Mouse (Mus musculus): ENCODE measurements around the gene Folr2.
A peak's percentile ranks its signal among the peaks of the same experiment; 100 is the strongest.

Gene Folr2

GRCm38 (mm10) chr7:101866491-101867265 lies 9.7 kb upstream of the Folr2 start:
- no peak for DNase-seq

- no peak for DNase-seq
Measured at GRCm38 (mm10) chr7:101863415-101863814, 6.4 kb upstream of the Folr2 start, which contains the start of gene Anapc15. Anapc15 (plus strand) TSS chr7:101863715.

- DNase-seq, result no peak
Measured at GRCm38 (mm10) chr7:101862291-101862690, 5.3 kb upstream of the Folr2 start.

GRCm38 (mm10) chr7:101860978-101861377 lies 4.0 kb upstream of the Folr2 start:
- DNase-seq, result no peak

GRCm38 (mm10) chr7:101858362-101858761 lies 1.4 kb upstream of the Folr2 start:
- DNase-seq, result peak; percentile 48 to 49

- no peak for DNase-seq
Measured at GRCm38 (mm10) chr7:101853816-101854215, 3.2 kb downstream of the Folr2 start.

- no peak for DNase-seq
Measured at GRCm38 (mm10) chr7:101852846-101853245, 4.1 kb downstream of the Folr2 start.

GRCm38 (mm10) chr7:101851689-101852088 lies 5.3 kb downstream of the Folr2 start:
- DNase-seq, result no peak

- DNase-seq, result no peak
Measured at GRCm38 (mm10) chr7:101847934-101848333, 9.1 kb downstream of the Folr2 start.

GRCm38 (mm10) chr7:101844186-101844585 lies 12.8 kb downstream of the Folr2 start:
- no peak for DNase-seq

- DNase-seq, result peak; percentile 90 to 93
Measured at GRCm38 (mm10) chr7:101837606-101838471, 19.2 kb downstream of the Folr2 start, which contains the start of gene Inppl1. Inppl1 (minus strand) TSS chr7:101838229.

GRCm38 (mm10) chr7:101837154-101837605 lies 19.8 kb downstream of the Folr2 start:
- DNase-seq, result no peak

- peak; percentile 72 to 76 for DNase-seq
Measured at GRCm38 (mm10) chr7:101836271-101837153, 20.5 kb downstream of the Folr2 start.

GRCm38 (mm10) chr7:101835457-101836109 lies 21.4 kb downstream of the Folr2 start:
- DNase-seq, result no peak

- DNase-seq, result no peak
Measured at GRCm38 (mm10) chr7:101834903-101835302, 22.1 kb downstream of the Folr2 start.

GRCm38 (mm10) chr7:101833916-101834584 lies 22.9 kb downstream of the Folr2 start:
- DNase-seq, result no peak

GRCm38 (mm10) chr7:101833352-101833751 lies 23.6 kb downstream of the Folr2 start:
- DNase-seq, result no peak

GRCm38 (mm10) chr7:101832372-101832771 lies 24.6 kb downstream of the Folr2 start:
- DNase-seq, result no peak

- DNase-seq, result no peak
Measured at GRCm38 (mm10) chr7:101831437-101831836, 25.6 kb downstream of the Folr2 start.

- no peak for DNase-seq
Measured at GRCm38 (mm10) chr7:101830373-101830772, 26.6 kb downstream of the Folr2 start.
